Mouse (Mus musculus) embryonic facial prominence, embryonic 11.5 days (tissue): ENCODE results near the gene Stxbp6. TPM values are rescaled to one million over a fixed set of nuclear protein-coding genes. Genes with fewer than 3 reads are reported as not detected.
"Not testable (repeated sequence)": the region's sequence is repeated elsewhere in the genome, so short reads cannot be mapped to it uniquely, and the experiment has no call there.

Experiments used
- ATAC-seq: fragments of 200-750 bp; cut with Nextera tagmentation; replicated peaks from 2 replicates; pipeline ENCODE4 v1.8.0; 2017; ENCODE audit warnings: low read depth; ENCODE audit not compliant: insufficient number of reproducible peaks, low FRiP score, low TSS enrichment
- DNase-seq: peaks from one replicate; pipeline ENCODE4 v3.0.0-alpha.2; 2015; ENCODE audit warnings: low spot score
- H3K27ac ChIP-seq: fragments of 300-500 bp; sonication (generic); replicated peaks from 2 replicates; pipeline ENCODE4 v1.5.1; 2014; ENCODE audit warnings: mild to moderate bottlenecking, low read depth, low read length, control low read depth
- H3K27me3 ChIP-seq: fragments of 300-500 bp; sonication (generic); 2 replicates; pipeline ENCODE4 v1.6.1; 2014; ENCODE audit warnings: mild to moderate bottlenecking, low read length, moderate library complexity, mixed read lengths; ENCODE audit not compliant: control insufficient read depth, insufficient read depth
- H3K36me3 ChIP-seq: fragments of 300-500 bp; sonication (generic); replicated peaks from 2 replicates; pipeline ENCODE4 v1.6.1; 2014; ENCODE audit warnings: low read depth, mild to moderate bottlenecking, low read length, moderate library complexity, mixed read lengths; ENCODE audit not compliant: control insufficient read depth, insufficient read depth
- H3K4me1 ChIP-seq: fragments of 300-500 bp; sonication (generic); 2 replicates; pipeline ENCODE4 v1.6.1; 2014; ENCODE audit warnings: low read length, mixed read lengths; ENCODE audit not compliant: control insufficient read depth, insufficient read depth
- H3K4me2 ChIP-seq: fragments of 300-500 bp; sonication (generic); 2 replicates; pipeline ENCODE4 v1.6.1; 2014; ENCODE audit warnings: low read depth, mild to moderate bottlenecking, control low read depth, low read length, moderate library complexity
- H3K4me3 ChIP-seq: fragments of 300-500 bp; sonication (generic); 2 replicates; pipeline ENCODE4 v1.5.1; 2014; ENCODE audit warnings: low read depth, low read length, control low read depth
- H3K9ac ChIP-seq: fragments of 300-500 bp; sonication (generic); replicated peaks from 2 replicates; pipeline ENCODE4 v1.6.1; 2014; ENCODE audit warnings: mild to moderate bottlenecking, control low read depth, low read length
- H3K9me3 ChIP-seq: fragments of 300-500 bp; sonication (generic); replicated peaks from 2 replicates; pipeline ENCODE4 v1.6.1; 2016; ENCODE audit warnings: mild to moderate bottlenecking, low read length, inconsistent platforms, mixed read lengths; ENCODE audit not compliant: control insufficient read depth
- WGBS: fragments of 180-500 bp; shearing (Covaris S2); extraction: QIAGEN DNeasy Blood & Tissue Kit; methylation state at CpG from one replicate; pipeline ENCODE4 v1.1.7; 2014; 5-methylcytosine and 5-hydroxymethylcytosine counted together
- polyA plus RNA-seq: library from polyadenylated mRNA; unstranded; fragments of >200 nt; fragmentation: Nextera tagmentation; extraction: Ambion mirVana; gene quantifications from 2 replicates; pipeline ENCODE4 v1.2.1, GENCODE M21; 2014

Stxbp6 gene
- polyA plus RNA-seq: 8.9 and 9.9 TPM in 2 replicates

GRCm38 (mm10) chr12:45074611-45075342 lies at the start of gene Stxbp6:
TSS of gene Stxbp6 (minus strand) at chr12:45074709.
- Histone ChIP-seq H3K27me3 (no peaks in the 10 kb centered on the region; the same call in 1 of the 2 replicates), H3K9me3 (no peaks in the 10 kb centered on the region), H3K4me3 (peak within 1 kb of the TSS; percentile 73), H3K4me2 (peak within 1 kb of the TSS; percentile 93), H3K4me1 (no peaks in the 10 kb centered on the region), H3K36me3 (no peaks in the 10 kb centered on the region), H3K9ac (peak within 1 kb of the TSS; percentile 89), H3K27ac (peak within 1 kb of the TSS; percentile 28; the same call in 1 of the 2 replicates)
- DNase-seq (peak; percentile 55), ATAC-seq (peak; percentile 36; the same call in 1 of the 2 replicates)
- WGBS: 2% methylated on average over 20 of the region's 20 CpGs

DNA sequence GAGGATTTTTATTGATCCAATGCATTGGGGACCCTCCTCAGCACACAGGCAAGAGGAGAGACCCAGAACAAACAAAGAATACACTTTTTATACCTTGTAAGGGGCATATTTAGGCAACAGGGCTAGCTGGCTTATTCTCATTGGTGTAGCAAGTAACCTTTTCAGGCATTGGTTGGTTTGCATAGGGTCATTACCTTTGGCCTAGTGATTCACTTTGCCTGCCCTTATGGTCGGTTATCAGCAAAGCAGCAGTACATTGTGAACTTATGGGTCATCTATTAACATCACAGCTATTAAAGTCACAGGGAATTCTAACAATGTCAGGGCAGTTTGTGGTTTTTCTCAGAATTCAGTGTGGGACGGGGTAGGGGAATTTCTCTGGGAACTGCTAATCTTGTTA lies 28.4 kb upstream of the Stxbp6 start:
- not testable (repeated sequence) for H3K27ac ChIP-seq, H3K4me1 ChIP-seq, H3K36me3 ChIP-seq, H3K9ac ChIP-seq, ATAC-seq, H3K4me2 ChIP-seq, H3K4me3 ChIP-seq, H3K27me3 ChIP-seq, H3K9me3 ChIP-seq, DNase-seq
- WGBS: 79% methylated on average over 2 of the region's 2 CpGs

DNA sequence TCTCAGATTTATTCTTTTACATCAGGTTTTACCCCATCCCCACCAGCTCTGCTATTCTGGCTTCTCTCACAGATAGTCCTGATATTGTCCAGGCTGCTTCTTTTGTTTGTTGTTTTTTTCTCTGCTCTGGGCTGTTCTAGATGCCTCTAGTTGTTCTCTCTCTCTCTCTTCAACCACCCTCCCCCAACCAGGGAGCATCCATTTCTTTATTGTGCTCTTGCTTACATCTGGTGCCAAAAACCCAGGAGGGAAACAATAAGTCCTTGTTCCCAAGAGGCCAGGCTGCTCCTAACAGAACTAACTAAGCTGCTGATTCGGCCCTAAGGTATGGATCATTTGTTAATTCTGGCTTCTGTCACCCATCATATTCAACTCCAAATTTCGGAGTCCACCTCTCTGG lies 19.2 kb upstream of the Stxbp6 start:
- ATAC-seq: no peak
- no peaks in the 10 kb centered on the region for H3K36me3 ChIP-seq

GRCm38 (mm10) chr12:45092444-45092843 lies 17.9 kb upstream of the Stxbp6 start:
- Histone ChIP-seq H3K9me3 (no peaks in the 10 kb centered on the region), H3K4me2 (no peak overlapping the region), H3K27me3 (no peaks in the 10 kb centered on the region), H3K4me1 (no peaks in the 10 kb centered on the region), H3K4me3 (no peak overlapping the region), H3K9ac (no peak overlapping the region), H3K36me3 (no peaks in the 10 kb centered on the region), H3K27ac (no peak overlapping the region)
- DNase-seq: no peak
- 69% methylated on average over 3 of the region's 3 CpGs for WGBS
- ATAC-seq: no peak

More for the DNA sequence above, 19.2 kb upstream of the Stxbp6 start:
- 63% methylated on average over 2 of the region's 2 CpGs for WGBS
- H3K4me2 ChIP-seq: no peak overlapping the region
- H3K27ac ChIP-seq: no peak overlapping the region
- no peak overlapping the region for H3K9ac ChIP-seq
- no peaks in the 10 kb centered on the region for H3K9me3 ChIP-seq
- DNase-seq: no peak
- no peaks in the 10 kb centered on the region for H3K27me3 ChIP-seq
- H3K4me3 ChIP-seq: no peak overlapping the region
- no peaks in the 10 kb centered on the region for H3K4me1 ChIP-seq

- Histone ChIP-seq H3K27me3 (no peaks in the 10 kb centered on the region), H3K4me3 (no peak overlapping the region), H3K9me3 (no peaks in the 10 kb centered on the region), H3K27ac (no peak overlapping the region), H3K4me1 (no peaks in the 10 kb centered on the region), H3K36me3 (no peaks in the 10 kb centered on the region), H3K4me2 (no peak overlapping the region), H3K9ac (no peak overlapping the region)
- ATAC-seq (no peak), DNase-seq (no peak)
- 74% methylated on average over 1 of the region's 1 CpGs for WGBS
These were observed 8.6 kb upstream of the Stxbp6 start for GRCm38 (mm10) chr12:45083145-45083475.

DNA sequence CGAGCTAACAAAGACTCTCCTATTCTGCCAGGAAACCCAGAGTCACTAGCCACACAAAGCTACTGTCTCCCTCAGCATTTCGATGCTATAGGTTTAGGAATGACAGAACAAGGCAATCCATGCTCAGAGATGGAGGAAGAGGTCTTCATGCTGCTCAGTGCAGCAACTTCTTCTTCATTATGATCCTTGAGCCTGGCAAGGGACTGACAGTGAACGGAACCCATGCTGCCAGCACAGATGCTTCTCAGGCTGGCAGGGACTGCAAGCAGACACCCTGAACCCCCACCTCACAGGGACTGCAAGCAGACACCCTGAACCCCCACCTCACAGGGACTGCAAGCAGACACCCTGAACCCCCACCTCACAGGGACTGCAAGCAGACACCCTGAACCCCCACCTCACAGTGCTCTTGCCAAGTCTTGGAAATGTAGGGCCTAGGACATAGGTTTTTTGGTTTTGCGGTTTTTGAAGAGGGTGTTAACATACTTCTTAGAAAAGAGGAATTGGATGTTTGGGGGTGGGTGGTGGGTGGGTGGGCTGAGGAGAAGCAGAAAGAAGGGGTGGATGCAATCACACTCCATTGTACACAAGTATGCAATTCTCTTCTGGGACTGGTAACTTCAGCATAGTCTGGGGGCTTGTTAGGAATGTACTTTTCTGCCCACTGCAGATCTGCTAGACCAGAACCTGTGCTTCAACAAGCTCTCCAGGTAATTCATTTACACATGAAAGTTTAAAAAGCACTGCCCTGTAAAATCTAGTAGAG lies 8.1 kb upstream of the Stxbp6 start:
- Histone ChIP-seq H3K4me3 (no peak overlapping the region), H3K4me1 (no peaks in the 10 kb centered on the region), H3K27me3 (no peaks in the 10 kb centered on the region), H3K9me3 (no peaks in the 10 kb centered on the region), H3K4me2 (no peak overlapping the region), H3K9ac (no peak overlapping the region), H3K36me3 (no peaks in the 10 kb centered on the region), H3K27ac (no peak overlapping the region)
- WGBS: 69% methylated on average over 4 of the region's 4 CpGs
- no peak for ATAC-seq
- DNase-seq: no peak

GRCm38 (mm10) chr12:45081617-45082016 lies 7.1 kb upstream of the Stxbp6 start:
- Histone ChIP-seq H3K4me1 (no peaks in the 10 kb centered on the region), H3K9ac (no peak overlapping the region), H3K4me3 (no peak overlapping the region), H3K27ac (no peak overlapping the region), H3K36me3 (no peaks in the 10 kb centered on the region), H3K9me3 (no peaks in the 10 kb centered on the region), H3K27me3 (no peaks in the 10 kb centered on the region), H3K4me2 (no peak overlapping the region)
- WGBS: 61% methylated on average over 1 of the region's 1 CpGs
- DNase-seq (no peak), ATAC-seq (no peak)

- Histone ChIP-seq H3K27ac (no peak overlapping the region), H3K27me3 (no peaks in the 10 kb centered on the region), H3K36me3 (no peaks in the 10 kb centered on the region), H3K4me3 (no peak overlapping the region), H3K9me3 (no peaks in the 10 kb centered on the region), H3K9ac (no peak overlapping the region), H3K4me2 (no peak overlapping the region), H3K4me1 (no peaks in the 10 kb centered on the region)
- ATAC-seq (no peak), DNase-seq (no peak)
- WGBS: 65% methylated on average over 5 of the region's 5 CpGs
These were observed 6.2 kb upstream of the Stxbp6 start for GRCm38 (mm10) chr12:45080753-45081122.
